Mouse (Mus musculus) kidney, adult 2 months (tissue): Measurements from ENCODE around the gene Slc30a9. TPM values are rescaled to one million over a fixed set of nuclear protein-coding genes. Genes with fewer than 3 reads are reported as not detected.

Experiments used
- DNase-seq: peaks from one replicate; pipeline ENCODE4 v3.0.0; 2021
- H3K27ac ChIP-seq: fragments of 200-500 bp; 2 replicates; pipeline ENCODE4 v1.5.1; 2012; ENCODE audit warnings: low read depth, low read length, control low read depth, inconsistent platforms; ENCODE audit not compliant: insufficient read depth
- H3K27me3 ChIP-seq: fragments of 200-500 bp; replicated peaks from 2 replicates; pipeline ENCODE4 v1.6.1; 2012; ENCODE audit warnings: mild to moderate bottlenecking, moderate library complexity, low read length, inconsistent platforms; ENCODE audit not compliant: control insufficient read depth, insufficient read depth
- H3K36me3 ChIP-seq: fragments of 200-500 bp; 2 replicates; pipeline ENCODE4 v1.6.1; 2012; ENCODE audit warnings: mild to moderate bottlenecking, moderate library complexity, low read length, inconsistent platforms; ENCODE audit not compliant: control insufficient read depth, insufficient read depth
- H3K4me1 ChIP-seq: fragments of 200-500 bp; 2 replicates; pipeline ENCODE4 v1.6.1; 2011; ENCODE audit warnings: low read length; ENCODE audit not compliant: control insufficient read depth, insufficient read depth
- H3K4me3 ChIP-seq: fragments of 200-500 bp; 2 replicates; pipeline ENCODE4 v1.5.1; 2011; ENCODE audit warnings: mild to moderate bottlenecking, low read depth, low read length, control low read depth; ENCODE audit not compliant: insufficient read depth
- CTCF ChIP-seq: fragments of 200-500 bp; conservative IDR thresholded peaks from 2 replicates; pipeline ENCODE4 v1.5.1; 2011; ENCODE audit warnings: low read depth, mild to moderate bottlenecking, control low read depth, low read length, moderate library complexity, mixed read lengths; ENCODE audit not compliant: insufficient read depth, insufficient read length
- POLR2A ChIP-seq: fragments of 200-500 bp; IDR thresholded peaks from one replicate; pipeline ENCODE4 v1.6.1; 2011; ENCODE audit warnings: low read depth, low read length, control low read depth
- WGBS: fragments of 180-500 bp; shearing (Covaris S2); methylation state at CpG from one replicate; pipeline ENCODE4 v1.1.7; 2018; 5-methylcytosine and 5-hydroxymethylcytosine counted together
- polyA plus RNA-seq: library from polyadenylated mRNA; depleted of rRNA; stranded (reverse); fragments of >200 nt; gene quantifications from 2 replicates; pipeline ENCODE4 v1.2.3, GENCODE M21; 2012

Gene Slc30a9
- polyA plus RNA-seq, 1 experiment = 55.8 TPM

GRCm38 (mm10) chr5:67279407-67279806 is 27.3 kb upstream of the Slc30a9 start:
- no peak for DNase-seq
- Histone ChIP-seq H3K4me3 (no peak overlapping the region), H3K4me1 (no peaks in the 10 kb centered on the region), H3K36me3 (peaks cover under 1% of the 10 kb centered on the region; the same call in 1 of the 2 replicates), H3K27me3 (no peaks in the 10 kb centered on the region), H3K27ac (no peak overlapping the region)
- 94% methylated on average over 9 of the region's 9 CpGs for WGBS
- no peak for TF ChIP-seq CTCF
- no peak for TF ChIP-seq POLR2A

GRCm38 (mm10) chr5:67279840-67280239 is 26.9 kb upstream of the Slc30a9 start:
- TF ChIP-seq CTCF = no peak
- TF ChIP-seq POLR2A = no peak
- WGBS = 91% methylated on average over 4 of the region's 4 CpGs

DNA sequence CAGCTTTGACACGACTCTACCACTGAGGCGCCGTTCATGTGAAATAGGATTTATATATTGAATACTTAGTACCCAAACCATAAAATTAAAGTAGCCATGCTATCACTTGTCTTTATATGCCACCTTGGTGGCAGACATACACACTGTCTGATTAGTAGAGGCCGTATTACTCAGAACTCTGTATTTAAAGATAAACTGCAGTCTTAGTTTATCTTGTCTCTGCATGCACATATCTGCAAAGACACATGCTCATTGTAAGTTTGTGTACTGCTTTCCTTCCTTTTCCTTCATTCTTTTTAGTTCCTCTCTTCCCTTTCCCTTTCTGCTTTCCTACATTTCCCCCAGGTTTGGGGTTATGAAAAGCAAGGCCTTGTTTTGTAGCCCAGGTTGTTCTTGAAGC is 26.4 kb upstream of the Slc30a9 start:
- Histone ChIP-seq H3K4me1 (no peaks in the 10 kb centered on the region), H3K4me3 (no peak overlapping the region), H3K36me3 (peaks cover 3% of the 10 kb centered on the region; the same call in 1 of the 2 replicates), H3K27me3 (no peaks in the 10 kb centered on the region), H3K27ac (no peak overlapping the region)
- WGBS = 95% methylated on average over 4 of the region's 4 CpGs
- TF ChIP-seq POLR2A (no peak), CTCF (no peak)
- DNase-seq = no peak

More at GRCm38 (mm10) chr5:67279840-67280239, 26.9 kb upstream of the Slc30a9 start:
- no peak overlapping the region for H3K4me3 ChIP-seq
- no peak for DNase-seq
- no peaks in the 10 kb centered on the region for H3K27me3 ChIP-seq
- no peak overlapping the region for H3K27ac ChIP-seq
- peaks cover 3% of the 10 kb centered on the region; the same call in 1 of the 2 replicates for H3K36me3 ChIP-seq
- H3K4me1 ChIP-seq = no peaks in the 10 kb centered on the region

- 68% methylated on average over 3 of the region's 3 CpGs for WGBS
- no peak for TF ChIP-seq CTCF
- no peak for TF ChIP-seq POLR2A
These were observed 11.7 kb upstream of the Slc30a9 start for GRCm38 (mm10) chr5:67295029-67295428.

GRCm38 (mm10) chr5:67295682-67296081 is 11.1 kb upstream of the Slc30a9 start:
- H3K4me3 ChIP-seq = no peak overlapping the region
- TF ChIP-seq CTCF (no peak), POLR2A (no peak)
- WGBS = 68% methylated on average over 6 of the region's 6 CpGs

More at GRCm38 (mm10) chr5:67295029-67295428, 11.7 kb upstream of the Slc30a9 start:
- Histone ChIP-seq H3K27me3 (no peaks in the 10 kb centered on the region), H3K4me1 (peaks cover 15% of the 10 kb centered on the region), H3K36me3 (no peaks in the 10 kb centered on the region), H3K4me3 (no peak overlapping the region), H3K27ac (no peak overlapping the region)
- DNase-seq = no peak

GRCm38 (mm10) chr5:67296171-67296570 is 10.6 kb upstream of the Slc30a9 start:
- Histone ChIP-seq H3K27me3 (no peaks in the 10 kb centered on the region), H3K4me1 (peaks cover 21% of the 10 kb centered on the region), H3K4me3 (no peak overlapping the region), H3K27ac (peak overlapping the region; percentile 34), H3K36me3 (no peaks in the 10 kb centered on the region)
- DNase-seq = no peak
- TF ChIP-seq POLR2A = no peak
- TF ChIP-seq CTCF = no peak
- 48% methylated on average over 1 of the region's 1 CpGs for WGBS

More at GRCm38 (mm10) chr5:67295682-67296081, 11.1 kb upstream of the Slc30a9 start:
- no peaks in the 10 kb centered on the region for H3K36me3 ChIP-seq
- H3K4me1 ChIP-seq = peaks cover 20% of the 10 kb centered on the region
- DNase-seq = peak; percentile 33
- no peak overlapping the region for H3K27ac ChIP-seq
- H3K27me3 ChIP-seq = no peaks in the 10 kb centered on the region

DNA sequence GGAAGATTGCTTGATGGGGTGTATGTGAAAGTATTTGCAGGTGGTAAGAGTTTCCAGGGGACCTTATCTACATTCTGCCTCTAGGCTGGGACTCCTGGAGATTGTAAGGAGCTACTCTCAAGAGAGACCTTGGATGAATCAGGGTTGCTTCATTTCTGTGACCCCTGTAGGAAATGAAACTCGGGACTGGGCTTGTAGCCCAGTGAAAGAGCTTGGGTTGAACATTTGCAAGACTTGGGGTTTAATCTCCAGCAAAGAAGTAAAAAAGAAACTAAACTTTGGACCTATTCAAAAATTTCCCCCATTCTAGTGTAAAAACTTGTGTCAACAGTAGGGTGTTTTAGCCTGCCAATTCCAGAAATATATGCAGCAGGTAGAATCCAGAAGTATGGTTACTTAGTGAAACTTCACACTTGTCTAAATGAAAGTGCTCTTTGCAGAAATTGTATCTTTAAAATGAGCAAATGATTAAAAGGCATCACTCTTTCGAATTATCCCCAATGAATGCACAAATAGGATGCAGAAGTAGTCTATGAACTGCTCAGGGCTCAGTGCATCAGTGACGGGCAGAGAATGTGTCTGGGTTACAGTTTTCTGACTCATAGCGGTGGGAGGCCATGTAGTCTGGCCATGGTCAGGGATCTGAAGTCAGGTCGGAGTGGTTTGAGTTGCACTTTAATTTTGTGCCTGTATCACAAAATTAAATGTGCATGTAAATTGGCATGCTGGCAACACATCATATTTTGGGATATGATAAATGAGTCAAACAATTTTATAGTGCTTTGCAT is 9.5 kb upstream of the Slc30a9 start:
- H3K4me1 ChIP-seq = peaks cover 24% of the 10 kb centered on the region
- DNase-seq = peak; percentile 92
- H3K36me3 ChIP-seq = no peaks in the 10 kb centered on the region
- TF ChIP-seq CTCF = no peak
- TF ChIP-seq POLR2A = no peak
- H3K4me3 ChIP-seq = no peak overlapping the region
- WGBS = 51% methylated on average over 5 of the region's 5 CpGs
- H3K27me3 ChIP-seq = no peaks in the 10 kb centered on the region
- H3K27ac ChIP-seq = peak overlapping the region; percentile 78
